Mouse (Mus musculus) lung, embryonic 16.5 days (tissue): ENCODE data around the gene 1700029P11Rik. TPM values are rescaled to one million over a fixed set of nuclear protein-coding genes. Genes with fewer than 3 reads are reported as not detected.

Source experiments
- ATAC-seq: fragments of 200-750 bp; cut with Nextera tagmentation; 2 replicates; pipeline ENCODE4 v1.8.0; 2017; ENCODE audit warnings: low read depth, mild to moderate bottlenecking, moderate library complexity
- H3K27ac ChIP-seq: fragments of 300-500 bp; sonication (generic); 2 replicates; pipeline ENCODE4 v1.5.1; 2014; ENCODE audit warnings: mild to moderate bottlenecking, control low read depth, low read length
- H3K27me3 ChIP-seq: fragments of 300-500 bp; sonication (generic); 2 replicates; pipeline ENCODE4 v1.6.1; 2014; ENCODE audit warnings: low read depth, low read length, mixed read lengths; ENCODE audit not compliant: control insufficient read depth, insufficient read depth
- H3K36me3 ChIP-seq: fragments of 300-500 bp; sonication (generic); 2 replicates; pipeline ENCODE4 v1.6.1; 2014; ENCODE audit warnings: low read length; ENCODE audit not compliant: control insufficient read depth, insufficient read depth
- H3K4me1 ChIP-seq: fragments of 300-500 bp; sonication (generic); replicated peaks from 2 replicates; pipeline ENCODE4 v1.6.1; 2014; ENCODE audit warnings: low read length, mixed read lengths; ENCODE audit not compliant: control insufficient read depth, insufficient read depth
- H3K4me2 ChIP-seq: fragments of 300-500 bp; sonication (generic); 2 replicates; pipeline ENCODE4 v1.6.1; 2014; ENCODE audit warnings: low read depth, low read length, control low read depth
- H3K4me3 ChIP-seq: fragments of 300-500 bp; sonication (generic); 2 replicates; pipeline ENCODE4 v1.5.1; 2014; ENCODE audit warnings: mild to moderate bottlenecking, low read length, control low read depth
- H3K9ac ChIP-seq: fragments of 300-500 bp; sonication (generic); 2 replicates; pipeline ENCODE4 v1.6.1; 2014; ENCODE audit warnings: low read length, control low read depth
- H3K9me3 ChIP-seq: fragments of 300-500 bp; sonication (generic); 2 replicates; pipeline ENCODE4 v1.6.1; 2016; ENCODE audit warnings: low read length; ENCODE audit not compliant: control insufficient read depth
- WGBS: fragments of 180-500 bp; shearing (Covaris S2); extraction: QIAGEN DNeasy Blood & Tissue Kit; methylation state at CpG from one replicate; pipeline ENCODE4 v1.1.7; 2014; 5-methylcytosine and 5-hydroxymethylcytosine counted together
- polyA plus RNA-seq: library from polyadenylated mRNA; unstranded; fragments of >200 nt; fragmentation: Nextera tagmentation; extraction: Ambion mirVana; gene quantifications from 2 replicates; pipeline ENCODE4 v1.2.1, GENCODE M21; 2015

The 1700029P11Rik gene
- polyA plus RNA-seq, 1 experiment from 2014 or later: not detected

- Histone ChIP-seq H3K27ac (no peak overlapping the region; the same call in 1 of the 2 replicates), H3K4me1 (peaks cover 4% of the 10 kb centered on the region; the same call in 1 of the 2 replicates)
These were observed 5.2 kb downstream of the 1700029P11Rik start for GRCm38 (mm10) chr15:81985267-81986161.

GRCm38 (mm10) chr15:81987646-81988045 lies 7.3 kb downstream of the 1700029P11Rik start, which contains the start of gene Xrcc6:
Gene Xrcc6, plus strand, starts transcription at chr15:81987835.
- 79% methylated on average over 3 of the region's 3 CpGs for WGBS
- Histone ChIP-seq H3K4me3 (no peak within 1 kb of the TSS), H3K4me1 (peaks cover 4% of the 10 kb centered on the region; the same call in 1 of the 2 replicates), H3K27ac (no peak within 1 kb of the TSS), H3K27me3 (no peaks in the 10 kb centered on the region), H3K9ac (no peak within 1 kb of the TSS), H3K4me2 (no peak within 1 kb of the TSS), H3K9me3 (no peaks in the 10 kb centered on the region), H3K36me3 (no peaks in the 10 kb centered on the region)
- no peak for ATAC-seq

More at GRCm38 (mm10) chr15:81985267-81986161, 5.2 kb downstream of the 1700029P11Rik start:
- Histone ChIP-seq H3K27me3 (no peaks in the 10 kb centered on the region), H3K36me3 (no peaks in the 10 kb centered on the region), H3K9me3 (no peaks in the 10 kb centered on the region), H3K4me3 (no peak overlapping the region), H3K9ac (no peak overlapping the region), H3K4me2 (no peak overlapping the region)
- ATAC-seq: no peak
- WGBS: 60% methylated on average over 2 of the region's 2 CpGs

- H3K27ac ChIP-seq: no peak overlapping the region
- no peaks in the 10 kb centered on the region for H3K9me3 ChIP-seq
- no peak overlapping the region for H3K4me2 ChIP-seq
- H3K36me3 ChIP-seq: no peaks in the 10 kb centered on the region
- ATAC-seq: peak; percentile 90
- no peaks in the 10 kb centered on the region for H3K27me3 ChIP-seq
- 25% methylated on average over 11 of the region's 11 CpGs for WGBS
- H3K9ac ChIP-seq: peak overlapping the region; percentile 31; the same call in 1 of the 2 replicates
- H3K4me3 ChIP-seq: no peak overlapping the region
- peaks cover 4% of the 10 kb centered on the region; the same call in 1 of the 2 replicates for H3K4me1 ChIP-seq
These were observed 9.2 kb downstream of the 1700029P11Rik start for GRCm38 (mm10) chr15:81989371-81990062.

- H3K4me3 ChIP-seq: no peak overlapping the region
- peaks cover 4% of the 10 kb centered on the region; the same call in 1 of the 2 replicates for H3K4me1 ChIP-seq
- no peak for ATAC-seq
- 46% methylated on average over 7 of the region's 7 CpGs for WGBS
- H3K36me3 ChIP-seq: no peaks in the 10 kb centered on the region
- H3K27me3 ChIP-seq: no peaks in the 10 kb centered on the region
- H3K4me2 ChIP-seq: no peak overlapping the region
- H3K27ac ChIP-seq: no peak overlapping the region
- H3K9me3 ChIP-seq: no peaks in the 10 kb centered on the region
- H3K9ac ChIP-seq: no peak overlapping the region
These were observed 10.2 kb downstream of the 1700029P11Rik start for GRCm38 (mm10) chr15:81990549-81990948.

- Histone ChIP-seq H3K4me1 (peaks cover 4% of the 10 kb centered on the region; the same call in 1 of the 2 replicates), H3K36me3 (peaks cover 8% of the 10 kb centered on the region; the same call in 1 of the 2 replicates), H3K27me3 (no peaks in the 10 kb centered on the region), H3K9me3 (no peaks in the 10 kb centered on the region), H3K4me2 (no peak overlapping the region), H3K9ac (no peak overlapping the region), H3K4me3 (no peak overlapping the region), H3K27ac (no peak overlapping the region)
- WGBS: 48% methylated on average over 6 of the region's 6 CpGs
- no peak for ATAC-seq
These were observed 13.7 kb downstream of the 1700029P11Rik start for GRCm38 (mm10) chr15:81993992-81994391.

- Histone ChIP-seq H3K9me3 (no peaks in the 10 kb centered on the region), H3K4me1 (no peaks in the 10 kb centered on the region), H3K4me3 (no peak overlapping the region), H3K36me3 (peaks cover 2% of the 10 kb centered on the region), H3K9ac (no peak overlapping the region), H3K27ac (no peak overlapping the region), H3K4me2 (no peak overlapping the region), H3K27me3 (no peaks in the 10 kb centered on the region)
- no peak for ATAC-seq
- 71% methylated on average over 8 of the region's 8 CpGs for WGBS
These were observed 23.9 kb downstream of the 1700029P11Rik start for GRCm38 (mm10) chr15:82004257-82004656.

- WGBS: 71% methylated on average over 6 of the region's 6 CpGs
These were observed 31.6 kb downstream of the 1700029P11Rik start for GRCm38 (mm10) chr15:82011947-82012346.

GRCm38 (mm10) chr15:82014745-82015391 lies 34.5 kb downstream of the 1700029P11Rik start:
- no peak overlapping the region for H3K27ac ChIP-seq
- H3K27me3 ChIP-seq: no peaks in the 10 kb centered on the region
- H3K4me3 ChIP-seq: peak overlapping the region; percentile 98
- WGBS: 22% methylated on average over 9 of the region's 9 CpGs
- peaks cover 16% of the 10 kb centered on the region for H3K4me1 ChIP-seq
- peak overlapping the region; percentile 91 for H3K9ac ChIP-seq
- peaks cover 1% of the 10 kb centered on the region; the same call in 1 of the 2 replicates for H3K36me3 ChIP-seq
- H3K4me2 ChIP-seq: peak overlapping the region; percentile 98
- no peaks in the 10 kb centered on the region for H3K9me3 ChIP-seq
- no peak for ATAC-seq

More at GRCm38 (mm10) chr15:82011947-82012346, 31.6 kb downstream of the 1700029P11Rik start:
- ATAC-seq: no peak
- no peaks in the 10 kb centered on the region for H3K36me3 ChIP-seq
- H3K4me1 ChIP-seq: peaks cover 14% of the 10 kb centered on the region
- no peak overlapping the region for H3K27ac ChIP-seq
- no peaks in the 10 kb centered on the region for H3K27me3 ChIP-seq
- H3K9ac ChIP-seq: no peak overlapping the region
- H3K9me3 ChIP-seq: no peaks in the 10 kb centered on the region
- no peak overlapping the region for H3K4me3 ChIP-seq
- no peak overlapping the region for H3K4me2 ChIP-seq
